Mouse (Mus musculus) mesoderm, embryonic 11.5 days (tissue): ENCODE data around the gene Tsga10.

Experiments
- DNase-seq: peaks from one replicate; pipeline ENCODE4 v3.0.0-alpha.2; 2012; ENCODE audit warnings: low read depth, low spot score

The Tsga10 gene

GRCm38 (mm10) chr1:37866286-37866685 is at the start of gene Tsga10:
Gene Tsga10, minus strand, starts transcription at chr1:37866429.
- no peak for DNase-seq

- DNase-seq: no peak
These were observed 46.5 kb upstream of the Tsga10 start for GRCm38 (mm10) chr1:37912751-37913150.

GRCm38 (mm10) chr1:37903178-37903577 is 36.9 kb upstream of the Tsga10 start:
- DNase-seq: peak; percentile 31

GRCm38 (mm10) chr1:37900288-37900687 is 34.1 kb upstream of the Tsga10 start:
- no peak for DNase-seq

GRCm38 (mm10) chr1:37899816-37900215 is 33.6 kb upstream of the Tsga10 start:
- no peak for DNase-seq

GRCm38 (mm10) chr1:37894606-37895005 is 28.4 kb upstream of the Tsga10 start:
- no peak for DNase-seq

- no peak for DNase-seq
These were observed 25.2 kb upstream of the Tsga10 start for GRCm38 (mm10) chr1:37891400-37891799.

- DNase-seq: peak; percentile 97
These were observed 23.9 kb upstream of the Tsga10 start, which contains the start of the genes Mitd1 and Mrpl30 for GRCm38 (mm10) chr1:37890025-37890652. Gene Mitd1, minus strand, starts transcription at chr1:37890411. Gene Mrpl30, plus strand, starts transcription at chr1:37890477.

GRCm38 (mm10) chr1:37889206-37889605 is 23.0 kb upstream of the Tsga10 start:
- DNase-seq: no peak

- no peak for DNase-seq
These were observed 18.2 kb upstream of the Tsga10 start for GRCm38 (mm10) chr1:37884451-37884850.

- no peak for DNase-seq
These were observed 17.2 kb upstream of the Tsga10 start for GRCm38 (mm10) chr1:37883411-37883810.

- no peak for DNase-seq
These were observed 11.7 kb upstream of the Tsga10 start for GRCm38 (mm10) chr1:37877736-37878460.

- no peak for DNase-seq
These were observed 6.9 kb upstream of the Tsga10 start for GRCm38 (mm10) chr1:37873157-37873556.

- peak; percentile 79 for DNase-seq
These were observed 6.2 kb upstream of the Tsga10 start for GRCm38 (mm10) chr1:37872131-37873067.

GRCm38 (mm10) chr1:37871704-37872103 is 5.5 kb upstream of the Tsga10 start, which contains the start of gene Lipt1:
Gene Lipt1, plus strand, starts transcription at chr1:37871738.
- peak; percentile 41 for DNase-seq

- DNase-seq: no peak
These were observed 3.1 kb upstream of the Tsga10 start for GRCm38 (mm10) chr1:37869362-37869761.

GRCm38 (mm10) chr1:37868640-37869039 is 2.4 kb upstream of the Tsga10 start:
- DNase-seq: no peak

- DNase-seq: no peak
These were observed 1.6 kb upstream of the Tsga10 start for GRCm38 (mm10) chr1:37867684-37868322.

- peak; percentile 56 for DNase-seq
These were observed 827 bp upstream of the Tsga10 start for GRCm38 (mm10) chr1:37867056-37867455.

GRCm38 (mm10) chr1:37865401-37866215 is 621 bp downstream of the Tsga10 start:
- no peak for DNase-seq
